Mouse (Mus musculus): ENCODE results near the gene Ift57. TPM values are rescaled to one million over a fixed set of nuclear protein-coding genes. Genes with fewer than 3 reads are reported as not detected.
A peak's percentile ranks its signal among the peaks of the same experiment; 100 is the strongest.

Gene Ift57
- polyA plus RNA-seq, 1 experiment from 2014 or later, result 18.7 TPM

GRCm38 (mm10) chr16:49725446-49725845 is 26.4 kb downstream of the Ift57 start:
- Histone ChIP-seq H3K4me1 (replicated peaks; ENCODE audit: control insufficient read depth, insufficient read depth, low read length) (no peaks in the 10 kb centered on the region), H3K36me3 (ENCODE audit: control insufficient read depth, insufficient read depth, low read length) (no peaks in the 10 kb centered on the region), H3K4me3 (ENCODE audit: low read depth, low read length) (no peak overlapping the region), H3K27ac (ENCODE audit: low read depth) (no peak overlapping the region), H3K4me2 (ENCODE audit: low read length) (no peak overlapping the region), H3K9ac (ENCODE audit: low read length) (no peak overlapping the region), H3K9me3 (ENCODE audit: control insufficient read depth, low read length) (no peaks in the 10 kb centered on the region), H3K27me3 (replicated peaks; ENCODE audit: control insufficient read depth, insufficient read depth, low read length) (no peaks in the 10 kb centered on the region)
- WGBS, result 86% methylated on average over 5 of the region's 5 CpGs
- DNase-seq (ENCODE audit: low spot score) (no peak), ATAC-seq (replicated peaks; ENCODE audit: low FRiP score, low TSS enrichment, low read depth) (no peak)

GRCm38 (mm10) chr16:49726216-49726615 is 27.2 kb downstream of the Ift57 start:
- Histone ChIP-seq H3K4me2 (ENCODE audit: low read length) (no peak overlapping the region), H3K4me3 (ENCODE audit: low read depth, low read length) (no peak overlapping the region), H3K27me3 (replicated peaks; ENCODE audit: control insufficient read depth, insufficient read depth, low read length) (no peaks in the 10 kb centered on the region), H3K9me3 (ENCODE audit: control insufficient read depth, low read length) (no peaks in the 10 kb centered on the region), H3K27ac (ENCODE audit: low read depth) (no peak overlapping the region), H3K36me3 (ENCODE audit: control insufficient read depth, insufficient read depth, low read length) (no peaks in the 10 kb centered on the region), H3K9ac (ENCODE audit: low read length) (no peak overlapping the region), H3K4me1 (replicated peaks; ENCODE audit: control insufficient read depth, insufficient read depth, low read length) (no peaks in the 10 kb centered on the region)
- DNase-seq (ENCODE audit: low spot score) (no peak), ATAC-seq (replicated peaks; ENCODE audit: low FRiP score, low TSS enrichment, low read depth) (no peak)
- 80% methylated on average over 3 of the region's 3 CpGs for WGBS

GRCm38 (mm10) chr16:49726761-49727160 is 27.7 kb downstream of the Ift57 start:
- DNase-seq (ENCODE audit: low spot score), result no peak
- H3K27me3 ChIP-seq (replicated peaks; ENCODE audit: control insufficient read depth, insufficient read depth, low read length), result no peaks in the 10 kb centered on the region
- no peak overlapping the region for H3K9ac ChIP-seq (ENCODE audit: low read length)
- WGBS, result 69% methylated on average over 2 of the region's 2 CpGs
- H3K4me2 ChIP-seq (ENCODE audit: low read length), result no peak overlapping the region
- ATAC-seq (replicated peaks; ENCODE audit: low FRiP score, low TSS enrichment, low read depth), result no peak
- no peak overlapping the region for H3K4me3 ChIP-seq (ENCODE audit: low read depth, low read length)
- H3K27ac ChIP-seq (ENCODE audit: low read depth), result no peak overlapping the region
- no peaks in the 10 kb centered on the region for H3K9me3 ChIP-seq (ENCODE audit: control insufficient read depth, low read length)
- no peaks in the 10 kb centered on the region for H3K36me3 ChIP-seq (ENCODE audit: control insufficient read depth, insufficient read depth, low read length)
- no peaks in the 10 kb centered on the region for H3K4me1 ChIP-seq (replicated peaks; ENCODE audit: control insufficient read depth, insufficient read depth, low read length)

- H3K9me3 ChIP-seq (ENCODE audit: control insufficient read depth, low read length), result no peaks in the 10 kb centered on the region
- no peak overlapping the region for H3K9ac ChIP-seq (ENCODE audit: low read length)
- no peaks in the 10 kb centered on the region for H3K4me1 ChIP-seq (replicated peaks; ENCODE audit: control insufficient read depth, insufficient read depth, low read length)
- H3K27ac ChIP-seq (ENCODE audit: low read depth), result no peak overlapping the region
- H3K4me2 ChIP-seq (ENCODE audit: low read length), result no peak overlapping the region
- DNase-seq (ENCODE audit: low spot score) (no peak), ATAC-seq (replicated peaks; ENCODE audit: low FRiP score, low TSS enrichment, low read depth) (no peak)
- H3K4me3 ChIP-seq (ENCODE audit: low read depth, low read length), result no peak overlapping the region
- no peaks in the 10 kb centered on the region for H3K27me3 ChIP-seq (replicated peaks; ENCODE audit: control insufficient read depth, insufficient read depth, low read length)
- 93% methylated on average over 9 of the region's 9 CpGs for WGBS
- no peaks in the 10 kb centered on the region for H3K36me3 ChIP-seq (ENCODE audit: control insufficient read depth, insufficient read depth, low read length)
Measured at GRCm38 (mm10) chr16:49736536-49736935, 37.5 kb downstream of the Ift57 start.

GRCm38 (mm10) chr16:49747360-49747759 is 48.3 kb downstream of the Ift57 start:
- Histone ChIP-seq H3K27ac (ENCODE audit: low read depth) (no peak overlapping the region), H3K4me2 (ENCODE audit: low read length) (no peak overlapping the region), H3K4me1 (replicated peaks; ENCODE audit: control insufficient read depth, insufficient read depth, low read length) (no peaks in the 10 kb centered on the region), H3K9ac (ENCODE audit: low read length) (no peak overlapping the region), H3K4me3 (ENCODE audit: low read depth, low read length) (no peak overlapping the region), H3K27me3 (replicated peaks; ENCODE audit: control insufficient read depth, insufficient read depth, low read length) (no peaks in the 10 kb centered on the region), H3K9me3 (ENCODE audit: control insufficient read depth, low read length) (no peaks in the 10 kb centered on the region), H3K36me3 (ENCODE audit: control insufficient read depth, insufficient read depth, low read length) (no peaks in the 10 kb centered on the region)
- DNase-seq (ENCODE audit: low spot score) (no peak), ATAC-seq (replicated peaks; ENCODE audit: low FRiP score, low TSS enrichment, low read depth) (no peak)
- 76% methylated on average over 2 of the region's 2 CpGs for WGBS

- WGBS, result 77% methylated on average over 1 of the region's 1 CpGs
- H3K27ac ChIP-seq (ENCODE audit: low read depth), result no peak overlapping the region
- ATAC-seq (replicated peaks; ENCODE audit: low FRiP score, low TSS enrichment, low read depth), result no peak
Measured at GRCm38 (mm10) chr16:49752906-49753305, 53.9 kb downstream of the Ift57 start.

GRCm38 (mm10) chr16:49753318-49753717 is 54.3 kb downstream of the Ift57 start:
- no peak overlapping the region for H3K4me3 ChIP-seq (ENCODE audit: low read depth, low read length)
- no peaks in the 10 kb centered on the region for H3K9me3 ChIP-seq (ENCODE audit: control insufficient read depth, low read length)
- no peak overlapping the region for H3K27ac ChIP-seq (ENCODE audit: low read depth)
- 49% methylated on average over 3 of the region's 3 CpGs for WGBS
- no peak overlapping the region for H3K9ac ChIP-seq (ENCODE audit: low read length)
- H3K27me3 ChIP-seq (replicated peaks; ENCODE audit: control insufficient read depth, insufficient read depth, low read length), result no peaks in the 10 kb centered on the region
- H3K4me1 ChIP-seq (replicated peaks; ENCODE audit: control insufficient read depth, insufficient read depth, low read length), result no peaks in the 10 kb centered on the region
- ATAC-seq (replicated peaks; ENCODE audit: low FRiP score, low TSS enrichment, low read depth) (0 out of 2 replicates have a peak, but pooled peaks have one; percentile 50), DNase-seq (ENCODE audit: low spot score) (no peak)
- no peaks in the 10 kb centered on the region for H3K36me3 ChIP-seq (ENCODE audit: control insufficient read depth, insufficient read depth, low read length)
- no peak overlapping the region for H3K4me2 ChIP-seq (ENCODE audit: low read length)

More at GRCm38 (mm10) chr16:49752906-49753305, 53.9 kb downstream of the Ift57 start:
- Histone ChIP-seq H3K36me3 (ENCODE audit: control insufficient read depth, insufficient read depth, low read length) (no peaks in the 10 kb centered on the region), H3K4me2 (ENCODE audit: low read length) (no peak overlapping the region), H3K4me1 (replicated peaks; ENCODE audit: control insufficient read depth, insufficient read depth, low read length) (no peaks in the 10 kb centered on the region), H3K4me3 (ENCODE audit: low read depth, low read length) (no peak overlapping the region), H3K9ac (ENCODE audit: low read length) (no peak overlapping the region), H3K27me3 (replicated peaks; ENCODE audit: control insufficient read depth, insufficient read depth, low read length) (no peaks in the 10 kb centered on the region), H3K9me3 (ENCODE audit: control insufficient read depth, low read length) (no peaks in the 10 kb centered on the region)
- DNase-seq (ENCODE audit: low spot score), result no peak

- 66% methylated on average over 17 of the region's 17 CpGs for WGBS
- ATAC-seq (replicated peaks; ENCODE audit: low FRiP score, low TSS enrichment, low read depth) (no peak; the same call in 1 of the 2 replicates), DNase-seq (ENCODE audit: low spot score) (no peak)
- Histone ChIP-seq H3K9ac (ENCODE audit: low read length) (no peak overlapping the region), H3K36me3 (ENCODE audit: control insufficient read depth, insufficient read depth, low read length) (no peaks in the 10 kb centered on the region), H3K4me3 (ENCODE audit: low read depth, low read length) (no peak overlapping the region), H3K4me2 (ENCODE audit: low read length) (peak overlapping the region; percentile 15; the same call in 1 of the 2 replicates), H3K27me3 (replicated peaks; ENCODE audit: control insufficient read depth, insufficient read depth, low read length) (no peaks in the 10 kb centered on the region), H3K9me3 (ENCODE audit: control insufficient read depth, low read length) (no peaks in the 10 kb centered on the region), H3K27ac (ENCODE audit: low read depth) (no peak overlapping the region), H3K4me1 (replicated peaks; ENCODE audit: control insufficient read depth, insufficient read depth, low read length) (no peaks in the 10 kb centered on the region)
Measured at GRCm38 (mm10) chr16:49760517-49761203, 61.6 kb downstream of the Ift57 start.

GRCm38 (mm10) chr16:49761981-49762380 is 62.9 kb downstream of the Ift57 start:
- no peak overlapping the region for H3K4me3 ChIP-seq (ENCODE audit: low read depth, low read length)
- no peaks in the 10 kb centered on the region for H3K36me3 ChIP-seq (ENCODE audit: control insufficient read depth, insufficient read depth, low read length)
- H3K4me2 ChIP-seq (ENCODE audit: low read length), result no peak overlapping the region
- ATAC-seq (replicated peaks; ENCODE audit: low FRiP score, low TSS enrichment, low read depth), result no peak
- no peaks in the 10 kb centered on the region for H3K27me3 ChIP-seq (replicated peaks; ENCODE audit: control insufficient read depth, insufficient read depth, low read length)
- H3K4me1 ChIP-seq (replicated peaks; ENCODE audit: control insufficient read depth, insufficient read depth, low read length), result no peaks in the 10 kb centered on the region
- 87% methylated on average over 5 of the region's 5 CpGs for WGBS
- H3K27ac ChIP-seq (ENCODE audit: low read depth), result no peak overlapping the region
- no peaks in the 10 kb centered on the region for H3K9me3 ChIP-seq (ENCODE audit: control insufficient read depth, low read length)
- no peak for DNase-seq (ENCODE audit: low spot score)
- no peak overlapping the region for H3K9ac ChIP-seq (ENCODE audit: low read length)

Measured in intestine, embryonic 14.5 days (tissue).